Mouse (Mus musculus): ENCODE data around the gene Ccser1.

Ccser1 gene

GRCm38 (mm10) chr6:61179949-61180755, at the start of gene Ccser1:
Gene Ccser1, plus strand, starts transcription at chr6:61180324.
- DNase-seq (ENCODE audit: low spot score) = peak; percentile 75

GRCm38 (mm10) chr6:61136436-61136835, 43.7 kb upstream of the Ccser1 start:
- no peak for DNase-seq (ENCODE audit: low spot score)

GRCm38 (mm10) chr6:61143031-61143430, 37.1 kb upstream of the Ccser1 start:
- no peak for DNase-seq (ENCODE audit: low spot score)

DNA sequence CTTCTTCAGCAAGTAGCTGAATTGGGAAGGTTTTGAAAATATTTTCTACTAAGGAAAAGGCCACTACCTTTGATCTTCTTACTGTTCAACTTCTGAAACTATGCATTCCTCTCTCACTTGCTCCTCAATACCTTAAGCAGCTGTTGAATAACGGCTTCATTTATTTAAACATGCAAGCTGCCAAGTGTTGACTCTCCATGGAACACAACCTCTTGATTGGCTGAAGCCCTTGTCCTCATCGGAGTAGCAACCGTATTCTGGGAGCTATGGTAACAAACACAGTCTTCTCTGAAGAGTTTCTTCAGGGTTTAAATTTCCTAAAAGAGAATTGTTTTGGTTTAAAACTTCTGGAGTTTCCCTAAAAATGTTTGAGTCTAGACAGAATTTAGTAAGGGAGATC, 27.2 kb upstream of the Ccser1 start:
- no peak for DNase-seq (ENCODE audit: low spot score)

GRCm38 (mm10) chr6:61154654-61155053, 25.5 kb upstream of the Ccser1 start:
- no peak for DNase-seq (ENCODE audit: low spot score)

GRCm38 (mm10) chr6:61155059-61155629, 25.0 kb upstream of the Ccser1 start:
- peak; percentile 10 for DNase-seq (ENCODE audit: low spot score)

GRCm38 (mm10) chr6:61155718-61156117, 24.4 kb upstream of the Ccser1 start:
- peak; percentile 15 for DNase-seq (ENCODE audit: low spot score)

- no peak for DNase-seq (ENCODE audit: low spot score)
Observed at GRCm38 (mm10) chr6:61162117-61162516, 18.0 kb upstream of the Ccser1 start.

DNA sequence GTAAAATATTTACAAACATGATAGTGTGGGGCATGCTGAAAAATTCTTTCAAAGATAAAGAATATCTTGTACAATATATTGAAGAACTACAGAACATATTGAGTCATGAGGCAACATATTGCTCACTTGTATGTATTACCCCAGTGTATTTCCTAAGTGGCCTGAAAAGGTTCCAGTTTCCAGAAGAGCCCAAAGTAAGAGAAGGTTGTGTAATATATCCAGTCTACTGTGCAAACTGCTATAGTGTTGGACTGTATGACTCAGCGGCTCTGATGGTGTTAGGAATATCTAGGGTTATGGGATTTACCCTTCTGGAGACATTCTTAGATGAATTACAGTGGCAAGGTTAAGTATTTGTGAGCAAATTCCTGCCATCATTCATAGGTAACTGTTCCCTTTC, 13.2 kb upstream of the Ccser1 start:
- DNase-seq (ENCODE audit: low spot score) = no peak

GRCm38 (mm10) chr6:61176126-61176525, 4.0 kb upstream of the Ccser1 start:
- DNase-seq (ENCODE audit: low spot score) = peak; percentile 23

DNA sequence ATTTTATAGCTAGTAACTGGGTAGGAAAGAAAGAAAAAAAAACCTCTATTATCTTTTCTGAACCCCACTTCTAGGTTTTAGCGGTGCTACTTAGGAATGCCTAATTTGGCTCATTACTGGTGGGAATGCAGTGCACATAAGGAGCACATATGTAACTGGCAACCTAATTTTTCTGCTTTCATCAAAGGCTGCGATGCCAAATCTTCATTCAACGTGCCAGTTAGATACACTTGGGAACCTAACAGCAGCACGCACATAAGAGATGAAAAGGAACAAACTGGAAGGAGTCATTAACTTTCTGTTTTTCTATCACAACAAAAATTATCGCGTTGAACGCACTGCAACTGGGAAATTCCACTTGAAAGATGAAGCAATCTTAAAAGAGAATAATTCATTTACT, 2.6 kb upstream of the Ccser1 start:
- no peak for DNase-seq (ENCODE audit: low spot score)

GRCm38 (mm10) chr6:61179641-61179948, 529 bp upstream of the Ccser1 start:
- DNase-seq (ENCODE audit: low spot score) = no peak

DNA sequence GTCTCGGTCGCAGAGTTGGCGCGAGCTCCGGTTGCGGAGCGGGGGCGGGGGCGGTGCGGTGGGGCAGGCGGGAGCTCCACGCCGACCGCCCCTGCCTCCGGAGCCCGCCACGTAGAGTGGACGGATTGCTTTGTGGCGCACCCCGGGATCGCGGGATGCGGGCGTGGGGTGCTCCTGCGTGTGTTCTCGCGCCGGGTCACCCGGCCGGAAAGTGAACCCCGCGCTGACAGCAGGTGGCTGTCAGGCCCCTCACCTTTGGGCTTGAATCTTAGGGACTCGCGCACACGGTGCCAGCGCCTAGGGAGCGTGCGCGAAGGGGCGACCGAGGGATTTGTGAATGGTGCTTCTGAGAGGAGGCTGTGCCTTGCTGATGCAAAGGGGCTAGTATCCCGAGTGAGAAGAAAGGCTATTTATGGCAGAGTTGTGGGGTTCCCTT, 650 bp downstream of the Ccser1 start:
- peak; percentile 57 for DNase-seq (ENCODE audit: low spot score)

- DNase-seq (ENCODE audit: low spot score) = no peak
Observed at GRCm38 (mm10) chr6:61189029-61189428, 8.9 kb downstream of the Ccser1 start.

- DNase-seq (ENCODE audit: low spot score) = no peak
Observed at GRCm38 (mm10) chr6:61191597-61192386, 11.7 kb downstream of the Ccser1 start.

DNA sequence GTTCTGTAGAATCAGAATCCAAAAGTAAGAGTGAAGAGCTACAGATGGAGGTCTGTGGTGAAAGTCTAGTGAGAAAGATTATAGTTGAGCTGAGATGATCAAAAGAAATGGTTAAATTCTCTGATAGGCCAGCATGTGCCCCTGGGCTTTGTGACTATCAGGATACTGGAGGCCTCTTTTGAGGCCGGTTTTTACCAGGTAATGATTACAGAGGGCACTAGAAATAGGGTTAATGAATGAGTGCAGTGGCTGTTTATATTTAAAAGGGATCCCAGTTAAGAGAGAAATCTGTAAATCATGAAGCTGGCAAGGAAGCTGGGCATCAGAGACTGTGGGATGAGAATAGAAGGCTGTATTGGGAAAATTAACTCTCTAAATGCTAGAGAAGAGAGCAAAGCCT, 23.2 kb downstream of the Ccser1 start:
- no peak for DNase-seq (ENCODE audit: low spot score)

- peak; percentile 10 for DNase-seq (ENCODE audit: low spot score)
Observed at GRCm38 (mm10) chr6:61206042-61206441, 25.9 kb downstream of the Ccser1 start.

GRCm38 (mm10) chr6:61206619-61207018, 26.5 kb downstream of the Ccser1 start:
- DNase-seq (ENCODE audit: low spot score) = no peak

GRCm38 (mm10) chr6:61210061-61210737, 30.1 kb downstream of the Ccser1 start:
- no peak for DNase-seq (ENCODE audit: low spot score)

DNA sequence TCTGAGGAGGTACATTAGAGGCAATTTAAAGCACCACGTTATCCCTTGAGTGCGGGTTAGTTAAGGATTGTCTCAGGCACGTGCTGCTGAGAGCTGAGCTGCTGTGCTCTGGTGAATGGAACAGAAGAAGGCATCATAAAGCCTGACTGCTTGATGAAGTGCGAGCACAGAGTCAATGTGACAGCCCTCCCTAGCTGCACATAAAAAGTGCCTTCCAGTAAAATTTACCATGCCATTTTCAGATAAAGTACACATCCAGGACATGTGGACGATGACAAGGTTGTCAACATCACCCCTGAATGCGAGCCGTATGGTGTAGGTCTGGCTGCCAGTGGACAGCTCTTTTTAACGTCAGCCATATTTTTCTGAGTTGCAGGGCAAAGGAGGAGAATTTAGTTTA, 35.6 kb downstream of the Ccser1 start:
- no peak for DNase-seq (ENCODE audit: low spot score)

- DNase-seq (ENCODE audit: low spot score) = no peak
Observed at GRCm38 (mm10) chr6:61216514-61216913, 36.4 kb downstream of the Ccser1 start.

- DNase-seq (ENCODE audit: low spot score) = no peak
Observed at GRCm38 (mm10) chr6:61217717-61218116, 37.6 kb downstream of the Ccser1 start.

All from retina, embryonic 14.5 days (tissue).